ENCODE assay signal across 8 mouse cellular contexts in the genomic region with DNA sequence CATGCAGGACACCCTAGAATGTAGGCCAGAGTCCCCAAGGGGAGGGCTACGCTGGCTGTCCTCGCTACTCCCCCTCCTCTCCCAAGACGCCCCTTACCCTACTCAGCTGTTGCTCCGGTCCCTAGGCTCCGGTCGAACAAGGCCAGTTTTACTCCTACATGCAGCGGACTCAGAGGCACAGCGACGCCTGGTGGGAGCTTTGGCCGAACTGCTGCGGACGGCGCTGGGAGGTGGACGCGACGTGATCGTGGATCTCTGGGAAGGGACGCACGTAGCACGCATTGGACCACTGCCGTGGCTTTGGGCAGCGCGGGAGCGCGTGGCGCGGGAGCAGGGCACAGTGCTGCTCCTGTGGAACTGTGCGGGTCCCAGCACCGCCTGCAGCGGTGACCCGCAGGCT. TPM values are rescaled to one million over a fixed set of nuclear protein-coding genes. Genes with fewer than 3 reads are reported as not detected.
DNase-seq lines count a peak whose midpoint lies in the region; ATAC-seq lines count a peak whose summit lies in the region.

No protein-coding gene starts in this region.

- no peaks in the 10 kb centered on the region for H3K9me3 ChIP-seq in hindbrain, embryonic 13.5 days

- peaks cover 51% of the 10 kb centered on the region for H3K27me3 ChIP-seq in hindbrain, embryonic 13.5 days

- 1% methylated on average over 30 of the region's 31 CpGs for WGBS in hindbrain, embryonic 13.5 days

- H3K4me1 ChIP-seq in hindbrain, embryonic 13.5 days (replicated peaks), result peaks cover 21% of the 10 kb centered on the region

- no peak overlapping the region for H3K27ac ChIP-seq in hindbrain, embryonic 13.5 days

- H3K4me3 ChIP-seq in hindbrain, embryonic 13.5 days, result peak overlapping the region; percentile 39

- peak overlapping the region; percentile 65 for H3K4me2 ChIP-seq in hindbrain, embryonic 13.5 days

- H3K9ac ChIP-seq in hindbrain, embryonic 13.5 days, result peak overlapping the region; percentile 63; the same call in 1 of the 2 replicates

- H3K36me3 ChIP-seq in hindbrain, embryonic 13.5 days, result no peaks in the 10 kb centered on the region

- peak; percentile 84 for DNase-seq in ZHBTc4 (ENCODE audit: low read depth, low spot score)
- peak; percentile 90 to 93 for DNase-seq in cerebellum, postnatal 10 days
- DNase-seq in frontal cortex, postnatal 25 days (ENCODE audit: low spot score in 2 of 2), result peak; percentile 50 to 59
- peak; percentile 60 to 61 for DNase-seq in layer of hippocampus, postnatal 36 days
- peak; percentile 87 for DNase-seq in lung, postnatal 36 days
- DNase-seq in retina, embryonic 14.5 days (ENCODE audit: low spot score), result peak; percentile 89
- DNase-seq in thymus, postnatal 4 days, result peak; percentile 83

- peak; percentile 69 for ATAC-seq in hindbrain, embryonic 13.5 days (ENCODE audit: low FRiP score)

RNA-seq across cellular contexts. Expression of a gene that starts 1.8 kb away (rescaled TPM):
- polyA plus RNA-seq in hindbrain, embryonic 13.5 days (2015; fragmentation: Nextera tagmentation; extraction: Ambion mirVana), result 2.0 and 2.4 TPM in 2 replicates
- total RNA-seq in layer of hippocampus, postnatal 36 days (2021), result 1 to 10 TPM; 6.4 to 9.7 TPM

RNA-seq across cellular contexts. Expression of a gene that starts 11.1 kb away (rescaled TPM):
- 0.09 and 0.17 TPM in 2 replicates for polyA plus RNA-seq in hindbrain, embryonic 13.5 days (2015; fragmentation: Nextera tagmentation; extraction: Ambion mirVana)
- total RNA-seq in layer of hippocampus, postnatal 36 days (2021), result under 1 TPM; 0.25 to 0.27 TPM

RNA-seq across cellular contexts. Expression of a gene that starts 13.7 kb away (rescaled TPM):
- 67.2 and 72.4 TPM in 2 replicates for polyA plus RNA-seq in hindbrain, embryonic 13.5 days (2015; fragmentation: Nextera tagmentation; extraction: Ambion mirVana)
- total RNA-seq in layer of hippocampus, postnatal 36 days (2021), result 100 to 1,000 TPM; 122 to 133 TPM

RNA-seq across cellular contexts. Expression of a gene that starts 27.1 kb away (rescaled TPM):
- polyA plus RNA-seq in hindbrain, embryonic 13.5 days (2015; fragmentation: Nextera tagmentation; extraction: Ambion mirVana), result 92.9 and 96.9 TPM in 2 replicates
- 10 to 100 TPM; 43.4 to 50.6 TPM for total RNA-seq in layer of hippocampus, postnatal 36 days (2021)

RNA-seq across cellular contexts. Expression of a gene that starts 32.3 kb away (rescaled TPM):
- polyA plus RNA-seq in hindbrain, embryonic 13.5 days (2015; fragmentation: Nextera tagmentation; extraction: Ambion mirVana), result 5.3 and 7.1 TPM in 2 replicates
- 10 to 100 TPM; 52.8 to 54.1 TPM for total RNA-seq in layer of hippocampus, postnatal 36 days (2021)
